Mouse (Mus musculus): ENCODE data around the gene Utf1.

DNA sequence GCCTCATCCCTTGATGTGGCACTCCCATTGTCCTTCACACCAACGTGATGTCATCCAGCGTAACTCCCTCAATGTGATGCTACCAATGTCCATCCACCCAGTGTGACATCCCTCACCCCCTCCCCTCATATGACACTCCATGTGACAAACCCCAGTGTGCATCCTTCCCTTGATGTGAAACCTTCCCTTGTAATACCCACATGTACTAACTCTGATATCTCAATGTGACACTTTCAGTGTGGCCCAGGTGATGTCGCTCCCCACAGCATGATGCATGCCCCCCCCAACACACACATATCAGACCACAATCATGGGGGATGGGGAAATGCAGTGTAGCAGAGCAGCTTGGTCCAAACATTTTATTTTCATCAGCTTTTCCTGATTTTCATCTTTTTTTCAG, 13.1 kb downstream of the Utf1 start:
- TF ChIP-seq CTCF (IDR thresholded peaks at IDR 0.05; ENCODE audit: extremely low read depth, insufficient read depth, low read length) (no peak), POLR2A (IDR thresholded peaks at IDR 0.05; ENCODE audit: extremely low read depth, insufficient read depth, low read length) (no peak)
